Mouse (Mus musculus) brain, embryonic 14.5 days (tissue): ENCODE measurements at regions not wholly inside any gene's neighbourhood (a gene's known extent, or its start where the extent isn't known, plus 50 kb on each side); places are given as distances from the start of the nearest gene placed in this dataset.

Source experiments
- CTCF ChIP-seq: fragments of 200-500 bp; IDR thresholded peaks from 2 replicates; pipeline ENCODE4 v1.5.1; 2012; ENCODE audit warnings: inconsistent platforms, mild to moderate bottlenecking, moderate library complexity, borderline replicate concordance; ENCODE audit not compliant: insufficient read depth, insufficient read length; ENCODE audit errors: extremely low read depth
- POLR2A ChIP-seq: fragments of 200-500 bp; IDR thresholded peaks from 2 replicates; pipeline ENCODE4 v1.6.1; 2012; ENCODE audit warnings: mild to moderate bottlenecking, inconsistent platforms, borderline replicate concordance; ENCODE audit not compliant: poor library complexity, insufficient read depth, insufficient read length, severe bottlenecking; ENCODE audit errors: extremely low read depth

DNA sequence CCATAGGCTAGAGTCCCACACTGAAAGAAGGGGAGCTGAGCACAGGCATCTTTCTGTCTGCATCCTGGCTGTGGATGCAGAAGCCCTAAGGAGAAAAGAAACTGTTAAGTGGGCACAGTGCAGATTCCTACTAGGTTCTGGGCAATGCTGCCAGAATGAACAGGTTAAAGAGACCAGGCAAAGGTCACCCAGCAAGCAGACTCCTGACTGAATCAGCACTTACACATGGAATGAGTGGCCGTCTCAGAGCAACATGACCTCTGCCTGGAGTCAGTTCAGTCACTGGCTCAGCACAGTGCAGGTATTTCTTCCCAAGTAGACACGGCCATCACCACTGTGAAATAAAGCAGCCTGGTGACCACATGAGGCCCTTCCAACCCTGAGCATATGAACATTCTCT is 60.3 kb upstream of the Dock1 start:
- no peak for TF ChIP-seq CTCF
- TF ChIP-seq POLR2A: no peak
